Mouse (Mus musculus) liver, embryonic 14.5 days (tissue): ENCODE results near the gene A930017K11Rik.

Source experiments
- CTCF ChIP-seq: IDR thresholded peaks from 2 replicates; pipeline ENCODE4 v1.5.1; 2016; ENCODE audit warnings: antibody characterized with exemption, low read depth, control low read depth
- EP300 ChIP-seq: IDR thresholded peaks from 2 replicates; pipeline ENCODE4 v1.6.1; 2016; ENCODE audit warnings: antibody characterized with exemption, low read depth

DNA sequence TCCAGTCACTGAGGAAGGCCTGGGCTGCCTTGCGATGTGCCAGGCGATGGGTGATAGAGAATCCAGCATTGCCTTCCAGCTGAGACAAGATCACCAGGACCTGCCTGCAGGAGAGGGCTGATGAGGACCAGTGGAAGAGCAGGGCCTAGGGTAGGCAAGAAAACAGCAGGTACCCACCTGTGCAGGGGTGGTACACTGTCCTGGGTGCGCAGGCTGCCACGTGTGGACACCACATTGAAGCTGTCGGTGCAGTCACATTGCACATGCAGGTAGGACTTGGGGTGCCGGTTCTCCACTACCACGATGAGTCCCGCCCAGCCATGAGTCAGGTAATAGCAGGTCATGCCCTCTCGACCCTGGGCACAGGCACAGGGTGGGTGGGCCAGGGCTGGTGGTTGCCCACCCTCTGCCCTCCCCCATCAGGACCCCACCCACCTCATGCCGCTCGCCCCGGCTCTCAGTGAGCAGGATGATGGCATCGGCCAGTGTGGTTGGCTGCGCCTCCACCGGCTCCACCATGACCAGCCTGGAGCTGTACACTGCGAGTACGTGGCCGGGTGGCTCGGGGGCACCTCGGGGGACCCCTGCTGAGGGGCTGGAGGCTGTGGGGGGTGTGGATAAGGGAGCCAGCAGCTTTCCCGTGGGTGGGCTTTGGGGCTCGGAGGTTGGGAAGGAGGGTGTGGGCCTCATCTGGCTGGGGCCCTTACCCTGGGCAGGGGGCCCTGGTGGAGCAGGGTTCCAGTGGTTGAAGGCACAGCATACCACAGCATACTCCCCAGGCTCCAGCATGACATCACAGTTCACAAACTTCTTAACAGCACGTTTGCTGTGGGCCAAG, 7.5 kb upstream of the A930017K11Rik start:
- TF ChIP-seq CTCF (no peak; the same call in 1 of the 2 replicates), EP300 (no peak)
